ENCODE assay signal across 9 mouse cellular contexts in the genomic region with DNA sequence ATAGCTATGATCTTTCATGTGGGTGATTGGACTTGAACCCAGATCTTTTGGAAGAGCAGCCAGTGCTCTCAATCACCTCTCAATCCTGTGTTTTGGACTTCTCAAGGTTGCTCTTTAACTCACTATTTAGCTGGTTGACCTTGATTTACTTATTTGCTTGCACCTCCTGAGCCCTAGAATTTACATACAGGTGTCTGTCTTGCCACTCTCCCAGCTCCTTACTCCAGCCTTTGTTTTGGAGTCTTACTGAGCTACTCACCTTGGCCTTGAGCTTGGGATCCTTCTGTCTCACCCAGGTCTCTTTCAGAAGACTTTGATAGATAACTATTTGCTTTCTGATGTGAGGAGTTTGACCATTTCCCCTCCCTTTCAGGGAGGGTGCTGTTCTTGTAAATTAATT.
"Had no signal": no experiment of that assay in that cellular context is flagged by ENCODE, and none has a peak within 500 bp of the region (broad histone marks: within the 10 kb centered on the region; RNA-seq: fewer than 3 reads in every experiment).

No protein-coding gene starts in this region.

- H3K9me3 ChIP-seq: limb, embryonic 13.5 days; midbrain, embryonic 12.5 days had no signal

- H3K4me2 ChIP-seq: midbrain, embryonic 12.5 days had no signal

- H3K4me3 ChIP-seq: layer of hippocampus, adult 2 months; limb, embryonic 13.5 days; midbrain, embryonic 12.5 days had no signal

- H3K27ac ChIP-seq: limb, embryonic 13.5 days; liver, embryonic 14.5 days; midbrain, embryonic 12.5 days had no signal

- DNase-seq: kidney, adult 9 months; lung, adult 18-20 months; thymus, adult 2 months; thymus, postnatal 25 days had no signal

- H3K9ac ChIP-seq: limb, embryonic 13.5 days; liver, embryonic 14.5 days; midbrain, embryonic 12.5 days had no signal

- ATAC-seq: midbrain, embryonic 16.5 days had no signal

- H3K27me3 ChIP-seq: limb, embryonic 13.5 days; midbrain, embryonic 12.5 days had no signal
